Mouse (Mus musculus): ENCODE measurements around the gene Myom3.

DNA sequence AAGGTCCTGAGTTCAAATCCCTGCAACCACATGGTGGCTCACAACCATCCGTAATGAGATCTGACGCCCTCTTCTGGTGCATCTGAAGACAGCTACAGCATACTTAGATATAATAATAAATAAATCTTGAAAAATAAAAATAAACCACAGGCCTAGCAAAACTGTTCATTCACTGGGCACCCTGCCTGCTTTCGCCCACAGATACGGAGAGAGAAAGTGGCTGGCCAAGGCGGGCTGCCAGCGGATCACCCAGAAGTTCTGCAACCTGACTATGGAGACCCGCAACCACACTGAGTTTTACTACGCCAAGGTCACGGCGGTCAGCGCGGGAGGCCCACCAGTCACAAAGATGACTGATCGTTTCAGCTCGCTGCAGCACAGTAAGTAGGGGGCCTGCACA is 25.6 kb upstream of the Myom3 start:
- TF ChIP-seq CTCF (IDR thresholded peaks at IDR 0.05) (no peak), EP300 (IDR thresholded peaks at IDR 0.05) (no peak)

Measured in lung, postnatal 0 days (tissue).